Mouse (Mus musculus) urinary bladder, postnatal 10 days (tissue): Measurements from ENCODE around the gene Ctsg.
"Not testable (repeated sequence)": the region's sequence is repeated elsewhere in the genome, so short reads cannot be mapped to it uniquely, and the experiment has no call there.

Experiments
- DNase-seq: peaks from one replicate; pipeline ENCODE4 v3.0.0; 2022; ENCODE audit warnings: low spot score

Gene Ctsg

GRCm38 (mm10) chr14:56102386-56102785 lies at the start of gene Ctsg:
Gene Ctsg (minus strand): TSS chr14:56102574.
- DNase-seq = no peak

GRCm38 (mm10) chr14:56133675-56134074 lies 31.3 kb upstream of the Ctsg start:
- not testable (repeated sequence) for DNase-seq

GRCm38 (mm10) chr14:56132508-56132907 lies 30.1 kb upstream of the Ctsg start, which contains the start of gene Gzmd:
Gene Gzmd (minus strand): TSS chr14:56132608.
- DNase-seq = not testable (repeated sequence)

- DNase-seq = no peak
These were observed 26.0 kb upstream of the Ctsg start for GRCm38 (mm10) chr14:56128341-56128740.

- DNase-seq = no peak
These were observed 21.1 kb upstream of the Ctsg start for GRCm38 (mm10) chr14:56123516-56123915.

GRCm38 (mm10) chr14:56120525-56120924 lies 18.2 kb upstream of the Ctsg start, which contains the start of gene Gzme:
Gene Gzme (minus strand): TSS chr14:56120625.
- DNase-seq = no peak

- not testable (repeated sequence) for DNase-seq
These were observed 13.3 kb upstream of the Ctsg start for GRCm38 (mm10) chr14:56115531-56116310.

GRCm38 (mm10) chr14:56105447-56106180 lies 3.2 kb upstream of the Ctsg start:
- no peak for DNase-seq

- no peak for DNase-seq
These were observed 2.6 kb upstream of the Ctsg start for GRCm38 (mm10) chr14:56105016-56105415.

- DNase-seq = no peak
These were observed 1.1 kb upstream of the Ctsg start for GRCm38 (mm10) chr14:56103452-56103851.

GRCm38 (mm10) chr14:56098940-56099339 lies 3.4 kb downstream of the Ctsg start:
- no peak for DNase-seq

- DNase-seq = no peak
These were observed 4.8 kb downstream of the Ctsg start for GRCm38 (mm10) chr14:56097597-56097996.

- DNase-seq = no peak
These were observed 9.0 kb downstream of the Ctsg start for GRCm38 (mm10) chr14:56093353-56093752.

GRCm38 (mm10) chr14:56086711-56087110 lies 15.7 kb downstream of the Ctsg start:
- DNase-seq = no peak

- DNase-seq = no peak
These were observed 17.2 kb downstream of the Ctsg start, which contains the start of gene Mcpt8 for GRCm38 (mm10) chr14:56085167-56085566. Gene Mcpt8 (minus strand): TSS chr14:56085273.

- DNase-seq = no peak
These were observed 20.4 kb downstream of the Ctsg start for GRCm38 (mm10) chr14:56082016-56082415.

GRCm38 (mm10) chr14:56062213-56062612 lies 40.2 kb downstream of the Ctsg start, which contains the start of gene Mcpt4:
Gene Mcpt4 (minus strand): TSS chr14:56062313.
- not testable (repeated sequence) for DNase-seq

GRCm38 (mm10) chr14:56057722-56058121 lies 44.7 kb downstream of the Ctsg start:
- no peak for DNase-seq

GRCm38 (mm10) chr14:56055408-56055807 lies 47.0 kb downstream of the Ctsg start:
- DNase-seq = no peak
